Comparison of ENCODE assay signal across 18 mouse cellular contexts in the genomic region with DNA sequence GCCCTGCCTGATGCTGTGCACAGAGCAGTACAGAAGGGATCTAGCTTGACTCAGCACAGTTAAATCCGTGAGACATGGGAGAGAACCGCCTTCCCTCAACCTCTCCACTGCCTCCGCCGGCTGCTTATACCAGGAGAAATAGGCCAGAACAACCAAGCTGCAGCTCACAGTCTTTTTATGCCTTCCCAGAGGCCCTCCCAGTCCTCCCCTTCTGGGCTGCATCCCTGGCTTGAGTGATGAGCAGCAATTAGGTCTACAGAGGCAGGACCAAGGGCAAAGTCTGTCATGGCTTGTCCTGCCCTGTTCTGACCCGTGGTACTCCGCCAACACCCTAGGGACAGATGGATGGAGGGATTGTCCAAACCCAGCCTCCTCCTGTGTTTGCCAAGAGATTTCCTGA.
DNase-seq lines count a peak whose midpoint lies in the region; ATAC-seq and TF ChIP-seq lines count a peak whose summit lies in the region.
"Had no signal": no experiment of that assay in that cellular context is flagged by ENCODE, and none has a peak within 500 bp of the region (broad histone marks: within the 10 kb centered on the region; RNA-seq: fewer than 3 reads in every experiment).

No protein-coding gene starts in this region.

- no peak overlapping the region for H3K9ac ChIP-seq in midbrain, embryonic 11.5 days (ENCODE audit: low read length)
- H3K9ac ChIP-seq in midbrain, postnatal 0 days (replicated peaks; ENCODE audit: low read length, poor library complexity, severe bottlenecking): no peak overlapping the region
- H3K9ac ChIP-seq: hindbrain, embryonic 15.5 days; liver, embryonic 14.5 days; neural tube, embryonic 12.5 days had no signal

- no peaks in the 10 kb centered on the region for H3K36me3 ChIP-seq in heart, embryonic 10.5 days
- no peaks in the 10 kb centered on the region for H3K36me3 ChIP-seq in midbrain, embryonic 11.5 days (ENCODE audit: control insufficient read depth, insufficient read depth, low read length)
- no peaks in the 10 kb centered on the region for H3K36me3 ChIP-seq in midbrain, postnatal 0 days (ENCODE audit: insufficient read depth, low read length)
- H3K36me3 ChIP-seq: hindbrain, embryonic 15.5 days; neural tube, embryonic 12.5 days had no signal

- no peaks in the 10 kb centered on the region for H3K9me3 ChIP-seq in heart, embryonic 10.5 days
- no peaks in the 10 kb centered on the region for H3K9me3 ChIP-seq in midbrain, embryonic 11.5 days (ENCODE audit: control insufficient read depth, low read length)
- H3K9me3 ChIP-seq in midbrain, postnatal 0 days (ENCODE audit: low read length): no peaks in the 10 kb centered on the region
- H3K9me3 ChIP-seq: hindbrain, embryonic 15.5 days; neural tube, embryonic 12.5 days had no signal

- H3K4me1 ChIP-seq in heart, embryonic 10.5 days: peaks cover 8% of the 10 kb centered on the region; the same call in 1 of the 2 replicates
- H3K4me1 ChIP-seq in midbrain, embryonic 11.5 days (ENCODE audit: control insufficient read depth, insufficient read depth, low read length): no peaks in the 10 kb centered on the region
- H3K4me1 ChIP-seq in midbrain, postnatal 0 days (ENCODE audit: insufficient read depth, low read length): no peaks in the 10 kb centered on the region; the same call in 1 of the 2 replicates

- intact Hi-C loops in heart, postnatal 14 days (cut with DNase I): no loop called here

- no peak overlapping the region for H3K4me3 ChIP-seq in heart, embryonic 10.5 days
- no peak overlapping the region for H3K4me3 ChIP-seq in midbrain, embryonic 11.5 days (ENCODE audit: low read depth, low read length)
- H3K4me3 ChIP-seq in midbrain, postnatal 0 days (ENCODE audit: low read depth, low read length): no peak overlapping the region
- H3K4me3 ChIP-seq: hindbrain, embryonic 15.5 days; neural tube, embryonic 12.5 days had no signal

- ATAC-seq in midbrain, embryonic 11.5 days (ENCODE audit: low FRiP score): no peak
- no peak for ATAC-seq in midbrain, postnatal 0 days (ENCODE audit: low FRiP score)
- ATAC-seq: intestine, postnatal 0 days; lung, postnatal 0 days had no signal

- no peak overlapping the region for H3K4me2 ChIP-seq in midbrain, embryonic 11.5 days
- H3K4me2 ChIP-seq in midbrain, postnatal 0 days (ENCODE audit: low read depth, low read length, poor library complexity, severe bottlenecking): no peak overlapping the region
- H3K4me2 ChIP-seq: hindbrain, embryonic 15.5 days; neural tube, embryonic 12.5 days had no signal

- peak; percentile 15 for DNase-seq in cerebellum, adult 11-12 months
- DNase-seq in cerebellum, adult 8-10 months: no peak
- DNase-seq in heart, embryonic 10.5 days (ENCODE audit: low spot score): peak; percentile 63
- DNase-seq in heart, postnatal 14 days: no peak
- peak; percentile 72 for DNase-seq in midbrain, embryonic 11.5 days (ENCODE audit: low spot score, missing footprints)
- DNase-seq in midbrain, postnatal 0 days (ENCODE audit: low spot score): no peak
- peak; percentile 21 to 42 for DNase-seq in right cerebral cortex, postnatal 36 days (ENCODE audit: low spot score in 2 of 2)
- no peak for DNase-seq in spleen, postnatal 10 days (ENCODE audit: low spot score in 2 of 2)
- DNase-seq: adrenal gland, postnatal 10 days; kidney, postnatal 25 days; spleen, adult 18-20 months had no signal

- no peak for TF ChIP-seq CTCF in midbrain, postnatal 0 days (IDR thresholded peaks at IDR 0.05)

- no peak overlapping the region for H3K27ac ChIP-seq in heart, embryonic 10.5 days
- no peak overlapping the region for H3K27ac ChIP-seq in midbrain, embryonic 11.5 days (ENCODE audit: low read depth, low read length)
- H3K27ac ChIP-seq in midbrain, postnatal 0 days (ENCODE audit: low read depth, low read length): no peak overlapping the region
- H3K27ac ChIP-seq: hindbrain, embryonic 15.5 days; liver, embryonic 14.5 days; neural tube, embryonic 12.5 days; stomach, postnatal 0 days had no signal

- 83% methylated on average over 6 of the region's 6 CpGs for WGBS in heart, embryonic 10.5 days
- WGBS in midbrain, embryonic 11.5 days: 91% methylated on average over 6 of the region's 6 CpGs
- WGBS in midbrain, postnatal 0 days: 93% methylated on average over 6 of the region's 6 CpGs

- no peaks in the 10 kb centered on the region for H3K27me3 ChIP-seq in heart, embryonic 10.5 days (ENCODE audit: insufficient read depth, poor library complexity, severe bottlenecking)
- no peaks in the 10 kb centered on the region for H3K27me3 ChIP-seq in midbrain, embryonic 11.5 days (ENCODE audit: control insufficient read depth, insufficient read depth, low read length)
- no peaks in the 10 kb centered on the region for H3K27me3 ChIP-seq in midbrain, postnatal 0 days (ENCODE audit: insufficient read depth, low read length)
- H3K27me3 ChIP-seq: CH12.LX; hindbrain, embryonic 15.5 days; neural tube, embryonic 12.5 days had no signal

Comparison
In these comparisons a context has a peak if more than half of its experiments do, and no peak if none do; other contexts are left out.
1. DNase-seq: peak in cerebellum, adult 11-12 months (single experiment), heart, embryonic 10.5 days (single experiment), midbrain, embryonic 11.5 days (single experiment) and right cerebral cortex, postnatal 36 days (2 of 2); none in cerebellum, adult 8-10 months (single experiment), heart, postnatal 14 days (0 of 2), midbrain, postnatal 0 days (single experiment) and spleen, postnatal 10 days (0 of 2).